Mouse (Mus musculus) liver, embryonic 14.5 days (tissue): ENCODE results near the gene Nlrp14. TPM values are rescaled to one million over a fixed set of nuclear protein-coding genes. Genes with fewer than 3 reads are reported as not detected.
A peak's percentile ranks its signal among the peaks of the same experiment; 100 is the strongest.

Experiments used
- ATAC-seq: fragments of 200-750 bp; cut with Nextera tagmentation; 2 replicates; pipeline ENCODE4 v1.8.0; 2017; ENCODE audit warnings: moderate number of reproducible peaks, mild to moderate bottlenecking, moderate library complexity; ENCODE audit not compliant: insufficient read depth
- DNase-seq, 3 experiments: peaks; one replicate each; pipeline ENCODE4 v3.0.0-alpha.2; 2012 to 2013; ENCODE audit warnings: low read depth in 3 of 3, low spot score in 3 of 3
- H3K27ac ChIP-seq: fragments of 300-500 bp; sonication (generic); 2 replicates; pipeline ENCODE4 v1.5.1; 2014; ENCODE audit warnings: moderate library complexity, mild to moderate bottlenecking, control low read depth, inconsistent platforms
- H3K27me3 ChIP-seq: fragments of 300-500 bp; sonication (generic); 2 replicates; pipeline ENCODE4 v1.6.1; 2014; ENCODE audit warnings: mild to moderate bottlenecking, low read length, moderate library complexity; ENCODE audit not compliant: control insufficient read depth, insufficient read depth
- H3K36me3 ChIP-seq: fragments of 300-500 bp; sonication (generic); replicated peaks from 2 replicates; pipeline ENCODE4 v1.6.1; 2014; ENCODE audit warnings: low read depth; ENCODE audit not compliant: control insufficient read depth, insufficient read depth
- H3K4me1 ChIP-seq, 2 experiments: fragments of 200-500 bp in 1 of 2; fragments of 300-500 bp in 1 of 2; sonication (generic) in 1 of 2; replicated peaks; 2 replicates each; pipeline ENCODE4 v1.6.1; 2012 to 2014; ENCODE audit warnings: antibody characterized with exemption in 1 of 2, inconsistent platforms in 1 of 2, low read length in 1 of 2; ENCODE audit not compliant: control insufficient read depth in 2 of 2, insufficient read depth in 2 of 2
- H3K4me2 ChIP-seq: fragments of 300-500 bp; sonication (generic); 2 replicates; pipeline ENCODE4 v1.6.1; 2014; ENCODE audit warnings: low read depth, mild to moderate bottlenecking, control low read depth, moderate library complexity
- H3K4me3 ChIP-seq, 2 experiments: fragments of 200-500 bp in 1 of 2; fragments of 300-500 bp in 1 of 2; sonication (generic) in 1 of 2; 2 replicates each; pipeline ENCODE4 v1.5.1; 2012 to 2014; ENCODE audit warnings: low read depth in 2 of 2, low read length in 2 of 2, mild to moderate bottlenecking in 2 of 2, control low read depth in 1 of 2, inconsistent platforms in 1 of 2, moderate library complexity in 1 of 2; ENCODE audit not compliant: insufficient read depth in 1 of 2
- H3K9ac ChIP-seq: fragments of 300-500 bp; sonication (generic); replicated peaks from 2 replicates; pipeline ENCODE4 v1.6.1; 2014; ENCODE audit warnings: mild to moderate bottlenecking, control low read depth, moderate library complexity
- H3K9me3 ChIP-seq: fragments of 300-500 bp; sonication (generic); 2 replicates; pipeline ENCODE4 v1.6.1; 2016; ENCODE audit warnings: low read length, mixed read lengths; ENCODE audit not compliant: control insufficient read depth
- CTCF ChIP-seq: IDR thresholded peaks from 2 replicates; pipeline ENCODE4 v1.5.1; 2016; ENCODE audit warnings: antibody characterized with exemption, low read depth, control low read depth
- EP300 ChIP-seq: IDR thresholded peaks from 2 replicates; pipeline ENCODE4 v1.6.1; 2016; ENCODE audit warnings: antibody characterized with exemption, low read depth
- WGBS: fragments of 180-500 bp; shearing (Covaris S2); extraction: QIAGEN DNeasy Blood & Tissue Kit; methylation state at CpG from one replicate; pipeline ENCODE4 v1.1.7; 2014; ENCODE audit not compliant: insufficient replicate concordance; 5-methylcytosine and 5-hydroxymethylcytosine counted together
- polyA plus RNA-seq, 2 experiments: library from polyadenylated mRNA; depleted of rRNA in 1 of 2; stranded (reverse) in 1 of 2; unstranded in 1 of 2; fragments of >200 nt; fragmentation: Nextera tagmentation in 1 of 2; extraction: Ambion mirVana in 1 of 2; gene quantifications; 2 replicates each; pipeline versions ENCODE4 v1.2.1 to v1.2.3; 2012 to 2014

The Nlrp14 gene
- polyA plus RNA-seq, 2 experiments: not detected

DNA sequence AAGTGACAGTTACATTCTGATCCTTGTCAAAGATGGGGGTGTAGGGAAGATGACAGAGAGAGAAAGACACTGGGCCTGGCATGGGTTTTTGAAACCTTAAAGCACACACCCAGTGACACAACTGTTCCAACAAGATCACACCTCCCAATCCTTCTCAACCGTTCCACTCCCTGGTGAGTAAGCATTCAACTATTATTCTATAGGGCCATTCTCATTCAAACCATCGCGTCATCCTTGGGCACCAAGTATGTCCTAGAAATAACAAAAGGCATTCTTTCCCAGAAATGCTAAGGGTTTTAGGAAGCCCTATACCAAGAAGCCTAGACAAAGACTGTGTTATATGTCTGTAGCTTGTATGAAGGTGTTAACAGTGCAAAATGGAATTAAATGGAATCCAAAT, 41.1 kb downstream of the Nlrp14 start:
- Histone ChIP-seq H3K36me3 (no peaks in the 10 kb centered on the region), H3K9me3 (peaks cover 7% of the 10 kb centered on the region), H3K4me2 (no peak overlapping the region), H3K4me1 (no peaks in the 10 kb centered on the region), H3K27me3 (peaks cover 19% of the 10 kb centered on the region), H3K4me3 (no peak overlapping the region), H3K27ac (no peak overlapping the region), H3K9ac (no peak overlapping the region)
- ATAC-seq (no peak), DNase-seq (no peak)
- TF ChIP-seq CTCF (no peak), EP300 (no peak)
- 74% methylated on average over 3 of the region's 3 CpGs for WGBS

DNA sequence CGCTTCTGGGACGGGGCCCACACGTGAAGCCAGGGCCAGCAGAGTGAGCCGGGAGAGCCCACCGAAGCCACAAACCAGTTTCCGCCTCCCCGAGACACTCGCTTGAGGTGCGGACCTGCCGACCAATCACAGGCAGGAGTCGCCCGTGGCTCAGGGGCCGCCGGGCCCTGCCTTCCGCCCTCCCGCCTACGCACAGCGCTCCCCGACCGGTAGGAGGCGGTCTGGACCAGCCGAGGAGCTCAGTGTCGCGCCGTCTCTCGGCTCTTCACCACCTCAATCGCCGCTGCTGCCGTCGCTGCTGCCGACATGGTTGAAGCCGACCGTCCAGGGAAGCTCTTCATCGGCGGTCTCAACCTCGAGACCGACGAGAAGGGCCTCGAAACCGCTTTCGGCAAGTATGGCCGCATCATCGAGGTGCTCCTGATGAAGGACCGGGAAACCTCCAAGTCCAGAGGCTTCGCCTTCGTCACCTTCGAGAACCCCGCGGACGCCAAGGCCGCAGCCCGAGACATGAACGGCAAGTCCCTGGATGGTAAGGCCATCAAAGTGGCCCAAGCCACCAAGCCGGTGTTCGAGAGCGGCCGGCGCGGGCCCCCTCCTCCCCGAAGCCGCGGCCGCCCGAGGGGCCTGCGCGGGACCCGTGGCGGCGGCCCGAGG, 42.5 kb downstream of the Nlrp14 start, which contains the start of gene Rbmxl2:
TSS of gene Rbmxl2 (plus strand) at position 242 of the 657 bp plus-strand sequence.
- ATAC-seq: no peak
- peaks cover 7% of the 10 kb centered on the region for H3K9me3 ChIP-seq
- DNase-seq: no peak
- no peak for TF ChIP-seq EP300
- no peak within 1 kb of the TSS for H3K27ac ChIP-seq
- H3K4me2 ChIP-seq: no peak within 1 kb of the TSS
- no peaks in the 10 kb centered on the region for H3K4me1 ChIP-seq
- 42% methylated on average over 68 of the region's 70 CpGs for WGBS
- H3K27me3 ChIP-seq: peaks cover 19% of the 10 kb centered on the region
- no peak within 1 kb of the TSS for H3K4me3 ChIP-seq
- no peak within 1 kb of the TSS for H3K9ac ChIP-seq
- H3K36me3 ChIP-seq: no peaks in the 10 kb centered on the region

DNA sequence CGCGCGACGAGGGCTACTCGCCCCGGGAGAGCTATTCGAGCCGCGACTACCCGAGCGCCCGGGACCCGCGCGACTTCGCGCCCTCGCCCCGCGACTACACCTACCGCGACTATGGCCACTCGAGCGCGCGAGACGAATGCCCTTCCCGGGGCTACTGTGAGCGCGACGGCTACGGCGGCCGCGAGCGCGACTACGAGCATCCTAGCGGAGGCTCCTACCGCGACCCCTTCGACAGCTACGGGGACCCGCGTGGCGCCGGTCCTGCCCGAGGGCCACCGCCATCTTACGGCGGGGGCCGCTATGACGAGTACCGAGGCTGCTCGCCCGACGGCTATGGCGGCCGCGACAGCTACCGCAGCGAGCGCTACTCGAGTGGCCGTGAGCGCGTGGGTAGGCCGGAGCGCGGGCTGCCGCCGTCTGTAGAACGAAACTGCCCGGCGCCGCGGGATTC, 43.4 kb downstream of the Nlrp14 start:
- Histone ChIP-seq H3K4me2 (no peak overlapping the region), H3K4me1 (no peaks in the 10 kb centered on the region), H3K36me3 (no peaks in the 10 kb centered on the region), H3K9me3 (peaks cover 7% of the 10 kb centered on the region), H3K27me3 (peaks cover 19% of the 10 kb centered on the region), H3K27ac (no peak overlapping the region), H3K9ac (no peak overlapping the region), H3K4me3 (no peak overlapping the region)
- TF ChIP-seq EP300: no peak
- TF ChIP-seq CTCF: no peak
- ATAC-seq (no peak), DNase-seq (no peak)
- WGBS: 25% methylated on average over 57 of the region's 77 CpGs

DNA sequence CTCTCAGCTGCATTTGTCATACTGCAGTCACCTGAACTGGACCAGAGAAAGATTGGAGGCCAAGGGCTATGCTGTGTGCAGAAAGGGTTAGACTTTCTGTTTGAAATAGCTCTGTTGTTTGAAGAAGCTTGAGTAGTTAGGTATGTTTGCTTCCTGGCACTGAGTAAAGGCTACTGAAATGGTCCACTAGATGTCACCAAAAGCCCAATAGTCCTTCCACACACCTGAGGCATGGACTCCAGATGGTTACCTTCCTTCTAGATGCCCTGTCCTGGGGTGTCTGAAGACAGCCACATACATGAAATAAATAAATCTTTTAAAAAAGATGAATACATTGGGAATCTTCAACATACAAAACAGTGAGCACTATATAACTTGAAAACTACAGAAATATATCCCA, 48.9 kb downstream of the Nlrp14 start:
- no peak for ATAC-seq

DNA sequence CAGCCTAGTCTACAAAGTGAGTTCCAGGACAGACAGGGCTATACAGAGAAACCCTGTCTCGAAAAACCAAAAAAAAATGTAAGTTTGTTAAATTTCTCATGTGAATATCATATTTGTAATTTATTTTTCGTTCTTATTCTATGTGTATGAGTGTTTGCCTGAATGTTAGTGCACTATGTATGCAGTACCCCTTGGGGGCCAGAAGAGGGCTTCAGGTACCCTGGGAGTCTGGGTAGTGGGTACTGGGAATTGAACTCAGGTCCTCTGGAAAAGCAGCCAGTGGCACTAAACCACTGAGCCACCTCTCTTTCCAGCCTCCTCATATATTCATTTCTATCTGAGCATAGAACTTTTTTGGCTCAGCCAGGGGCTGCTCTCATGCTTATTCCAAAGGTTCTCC, 50.1 kb downstream of the Nlrp14 start:
- no peaks in the 10 kb centered on the region for H3K9me3 ChIP-seq
- no peaks in the 10 kb centered on the region for H3K27me3 ChIP-seq
- ATAC-seq: no peak
- 44% methylated on average over 2 of the region's 2 CpGs for WGBS
- no peak overlapping the region for H3K4me2 ChIP-seq
- H3K36me3 ChIP-seq: no peaks in the 10 kb centered on the region
- H3K4me1 ChIP-seq: no peaks in the 10 kb centered on the region
- no peak overlapping the region for H3K4me3 ChIP-seq
- H3K27ac ChIP-seq: no peak overlapping the region
- DNase-seq: no peak
- TF ChIP-seq CTCF (0 out of 2 replicates have a peak, but pooled peaks have one; percentile 11), EP300 (no peak)
- no peak overlapping the region for H3K9ac ChIP-seq

More for the DNA sequence above, 48.9 kb downstream of the Nlrp14 start:
- TF ChIP-seq CTCF (peak; percentile 31; the same call in 1 of the 2 replicates), EP300 (no peak)
- peaks cover 5% of the 10 kb centered on the region for H3K27me3 ChIP-seq
- H3K4me2 ChIP-seq: no peak overlapping the region
- no peak overlapping the region for H3K4me3 ChIP-seq
- no peak overlapping the region for H3K9ac ChIP-seq
- no peak overlapping the region for H3K27ac ChIP-seq
- H3K36me3 ChIP-seq: no peaks in the 10 kb centered on the region
- no peaks in the 10 kb centered on the region for H3K4me1 ChIP-seq
- H3K9me3 ChIP-seq: no peaks in the 10 kb centered on the region
- no peak for DNase-seq
